Mouse (Mus musculus) liver, adult 2 months (tissue): ENCODE results near the gene Palm3.
A peak's percentile ranks its signal among the peaks of the same experiment; 100 is the strongest.

Source experiments
- CTCF ChIP-seq: fragments of 200-500 bp; IDR thresholded peaks from 2 replicates; pipeline ENCODE4 v1.5.1; 2011; ENCODE audit warnings: low read depth, low read length, control low read depth
- POLR2A ChIP-seq: fragments of 200-500 bp; IDR thresholded peaks from 2 replicates; pipeline ENCODE4 v1.6.1; 2011; ENCODE audit warnings: low read length, control low read depth; ENCODE audit not compliant: insufficient read depth; ENCODE audit errors: extremely low read depth

GRCm38 (mm10) chr8:83972150-83973120 is 48.8 kb upstream of the Palm3 start, which contains the start of gene Prkaca:
- no peak for TF ChIP-seq CTCF
- peak; percentile 40; the same call in 1 of the 2 replicates for TF ChIP-seq POLR2A
